Mouse (Mus musculus) mouse trophoblast stem cell (cell line): ENCODE data around the gene Lasp1.

Experiments used
- in situ Hi-C, 2 experiments: fragments of 300-500 bp; cut with MseI, MboI; formaldehyde crosslinking; loops; 2 replicates in 1 of 2; 3 replicates in 1 of 2; pipeline ENCODE4 v1.15.1; 2025

Gene Lasp1

DNA sequence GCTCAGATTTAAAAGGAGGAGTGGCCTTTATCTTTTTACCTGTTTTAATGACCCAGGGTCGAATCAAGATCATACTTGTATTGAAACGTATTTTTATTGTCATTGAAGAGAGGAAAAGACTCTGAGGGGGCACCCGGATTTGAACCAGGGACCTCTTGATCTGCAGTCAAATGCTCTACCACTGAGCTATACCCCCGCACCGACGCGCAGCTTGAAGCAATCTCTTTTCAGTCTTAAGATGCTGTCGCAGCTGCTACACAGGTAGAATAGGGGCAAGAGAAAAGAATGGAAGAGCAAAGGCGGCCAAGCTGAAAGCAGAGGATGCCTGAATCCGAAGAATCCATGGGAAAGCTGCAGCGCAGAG is at the start of gene Lasp1:
Gene Lasp1, plus strand, starts transcription at position 219 of the 364 bp plus-strand sequence.
- in situ Hi-C loops = loop anchor here in 1 of 2 experiments (10.0 kb wide), 1 partner anchor 76 kb away; no protein-coding TSS in a partner anchor

DNA sequence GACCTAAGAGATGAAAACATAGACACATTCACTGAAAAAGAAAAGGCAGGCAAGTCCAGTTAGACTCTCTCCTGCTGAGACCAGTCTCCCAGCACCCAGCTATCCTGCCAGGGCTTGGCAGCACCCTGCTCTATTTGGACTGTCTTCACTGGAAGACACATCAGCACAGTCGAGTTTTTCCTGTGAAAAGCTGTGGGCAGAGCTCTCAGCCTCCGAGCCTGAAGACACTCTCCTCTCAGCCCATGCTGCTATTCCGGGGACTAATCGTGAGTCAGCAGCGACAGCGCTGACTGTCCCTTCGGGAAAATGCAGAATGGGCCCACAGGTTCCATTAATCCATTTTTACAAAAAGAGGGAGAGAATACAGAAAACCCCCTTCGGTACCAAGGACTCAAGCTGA is 45.5 kb upstream of the Lasp1 start:
- in situ Hi-C loops = no loop called here

DNA sequence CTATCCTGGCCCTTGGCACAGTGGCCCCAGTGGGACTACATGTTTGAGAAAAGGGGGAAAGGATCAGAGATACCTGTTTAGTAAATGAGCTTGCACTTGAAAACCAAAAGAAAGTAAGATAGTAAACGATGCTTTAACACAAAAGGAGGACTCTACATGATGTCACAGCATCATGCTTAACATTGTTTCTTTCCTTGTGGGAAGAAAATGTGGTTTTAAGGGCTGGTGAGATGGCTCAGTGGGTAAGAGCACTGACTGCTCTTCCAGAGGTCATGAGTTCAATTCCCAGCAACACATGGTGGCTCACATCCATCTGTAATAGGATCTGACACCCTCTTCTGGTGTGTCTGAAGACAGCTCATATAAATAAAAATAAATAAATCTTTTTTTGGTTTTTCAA is 40.7 kb upstream of the Lasp1 start:
- in situ Hi-C loops = no loop called here

DNA sequence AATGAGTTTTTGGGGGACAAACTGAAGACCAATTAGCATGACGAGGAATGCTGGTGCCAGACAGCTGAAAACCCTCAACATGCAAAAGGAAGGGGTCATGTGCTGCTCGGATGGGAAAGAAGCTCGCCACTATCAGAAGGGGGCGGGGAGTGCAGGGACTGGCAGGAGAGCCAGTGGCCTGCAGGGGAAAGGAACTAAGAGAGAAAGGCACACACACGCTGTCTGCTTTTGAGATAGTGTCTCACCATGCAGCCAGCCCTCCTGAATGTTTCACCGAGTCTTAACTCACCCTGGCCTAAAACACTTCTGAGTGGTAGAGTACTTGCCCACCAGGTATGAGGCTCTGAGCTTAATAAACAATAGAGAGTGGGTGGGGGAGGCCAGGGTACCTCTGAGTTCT is 39.9 kb upstream of the Lasp1 start:
- in situ Hi-C loops = no loop called here

DNA sequence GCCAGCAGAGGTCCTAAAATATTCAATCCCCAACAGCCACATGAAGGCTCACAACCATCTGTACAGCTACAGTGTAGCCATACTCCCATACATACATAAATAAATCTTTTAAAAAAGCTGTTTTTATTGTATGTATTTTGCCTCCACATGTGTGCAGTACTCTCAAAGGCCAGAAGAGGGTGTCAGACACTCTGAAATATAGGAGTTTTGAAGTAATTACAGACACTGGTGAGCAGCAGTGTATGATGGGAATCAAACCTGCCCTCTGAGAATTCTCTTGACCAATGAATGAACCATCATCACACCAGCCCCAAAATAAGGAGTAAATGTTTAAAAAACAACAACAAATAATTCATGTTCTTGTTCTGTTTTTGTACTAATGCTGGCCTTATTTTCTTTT is 37.2 kb upstream of the Lasp1 start:
- in situ Hi-C loops = no loop called here

DNA sequence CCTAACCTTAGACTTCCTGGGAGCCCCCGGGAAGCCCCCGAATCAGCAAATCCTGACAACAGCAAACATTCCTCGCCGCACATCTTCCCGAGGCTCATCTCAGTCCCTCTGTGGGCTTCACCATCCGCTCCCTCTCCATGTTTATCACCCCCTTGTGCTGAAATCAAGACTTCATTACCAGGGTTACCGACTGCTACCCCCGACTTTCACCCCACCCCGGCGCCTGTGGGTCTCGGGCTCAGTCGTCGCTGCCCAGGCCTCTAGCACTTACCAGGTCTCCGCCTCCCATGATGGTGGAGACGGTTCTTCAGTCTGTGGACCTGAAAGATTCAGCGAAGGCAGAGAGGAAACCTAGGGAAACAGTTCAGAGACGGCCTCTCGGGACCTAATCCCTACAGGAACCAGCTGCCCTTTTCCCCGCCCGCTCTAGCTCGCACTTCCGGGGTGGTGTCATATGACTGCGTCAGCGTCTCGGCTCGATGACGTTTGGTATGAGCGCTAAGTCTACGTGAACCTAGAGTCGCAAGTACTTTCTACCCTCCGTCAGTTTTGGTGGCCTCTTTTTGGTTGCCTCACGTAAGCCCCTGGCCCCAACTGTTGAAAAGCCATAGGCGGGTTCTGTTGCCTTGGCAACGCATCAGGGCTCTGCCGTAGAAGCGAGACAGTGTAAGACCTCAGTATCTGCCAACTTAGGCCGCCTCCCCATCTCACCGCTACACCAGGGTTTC is 32.5 kb upstream of the Lasp1 start, which contains the start of gene Cwc25:
Gene Cwc25, minus strand, starts transcription at position 403 of the 728 bp plus-strand sequence.
- in situ Hi-C loops = no loop called here

DNA sequence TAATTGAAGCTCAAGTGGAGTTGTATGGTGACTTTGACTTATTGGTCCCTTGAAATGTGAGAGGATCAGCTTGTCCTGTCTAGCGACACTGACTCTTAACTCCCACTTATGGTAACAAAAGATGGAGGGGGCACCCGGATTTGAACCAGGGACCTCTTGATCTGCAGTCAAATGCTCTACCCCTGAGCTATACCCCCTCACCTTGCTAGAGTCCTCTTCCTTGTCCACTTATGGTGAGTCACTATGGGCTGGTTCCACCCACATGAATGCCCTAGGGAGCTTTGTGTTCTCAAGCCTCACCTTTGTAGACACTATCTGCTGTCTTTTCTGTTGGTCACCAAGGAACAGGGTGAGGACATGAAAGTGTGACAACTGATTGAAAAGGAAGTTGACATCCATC is 29.1 kb upstream of the Lasp1 start:
- in situ Hi-C loops = no loop called here

DNA sequence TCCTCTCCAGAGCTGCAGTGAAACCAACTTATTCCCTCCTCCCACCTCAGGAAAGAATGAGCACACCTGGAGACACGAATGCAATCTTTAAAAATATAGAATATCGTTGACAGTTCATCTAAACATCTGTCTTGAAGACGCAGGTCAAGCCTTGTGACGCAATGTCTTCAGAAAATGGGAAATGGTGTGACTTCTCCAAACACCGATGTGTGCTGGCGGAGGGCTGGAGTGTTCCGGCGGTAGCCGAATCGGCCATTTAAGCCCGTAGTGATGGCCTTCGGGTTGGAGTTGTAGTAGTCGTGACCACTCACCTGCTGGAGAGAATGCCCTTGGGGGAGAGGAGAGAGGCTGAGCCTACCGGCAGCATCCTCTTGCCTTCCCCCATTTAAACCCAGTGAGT is 27.4 kb upstream of the Lasp1 start:
- in situ Hi-C loops = no loop called here

DNA sequence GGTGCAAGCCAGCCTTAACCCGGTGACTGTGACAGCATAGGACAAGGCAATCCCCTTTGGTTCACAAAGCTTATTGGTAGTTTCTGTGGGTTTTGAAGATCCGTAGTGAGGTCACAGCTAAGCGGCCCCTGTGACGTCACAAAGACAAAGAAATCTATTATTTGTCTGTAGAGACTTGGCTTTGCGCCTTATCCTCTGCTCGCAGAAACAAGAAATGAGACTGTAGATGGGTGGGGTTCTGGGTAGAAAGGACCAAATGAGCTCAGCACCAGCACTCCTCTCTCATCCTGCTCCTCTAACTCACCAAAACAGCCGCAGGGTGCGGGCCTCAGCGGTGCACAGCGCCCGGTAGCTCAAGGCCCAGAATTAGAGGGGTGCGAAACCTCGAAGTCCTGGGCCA is 23.6 kb upstream of the Lasp1 start:
- in situ Hi-C loops = no loop called here

DNA sequence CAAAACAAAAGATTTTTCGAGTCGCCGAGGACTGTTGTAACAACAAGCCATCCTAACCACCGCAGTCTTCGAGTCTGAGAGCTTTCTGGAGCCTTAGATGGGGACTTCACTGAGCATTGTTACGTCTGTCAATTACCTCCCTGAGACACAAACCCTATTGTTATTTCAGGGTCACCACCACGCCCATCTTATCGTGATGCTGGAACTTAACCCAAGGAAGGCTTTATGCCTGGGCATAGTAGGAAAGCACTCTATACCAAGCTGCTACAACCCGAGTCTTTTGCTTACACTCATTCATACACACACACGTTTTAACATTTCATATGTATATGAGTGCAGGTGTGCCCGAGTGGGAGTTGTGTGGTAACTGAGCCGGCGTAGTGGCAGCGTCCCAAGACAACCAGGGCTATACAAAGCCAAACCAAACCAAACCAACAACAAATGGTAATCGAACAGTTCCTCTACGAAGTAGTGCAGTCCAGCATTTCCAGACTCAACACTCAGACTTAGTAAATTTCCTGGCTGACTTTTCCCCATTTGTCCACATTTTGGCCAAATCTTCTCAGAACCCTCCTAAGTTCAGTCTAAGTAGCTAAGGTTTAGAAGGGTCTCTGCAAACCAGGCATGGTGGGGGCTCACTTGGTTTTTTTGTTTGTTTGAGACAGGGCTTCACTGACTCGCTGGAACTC is 22.8 kb upstream of the Lasp1 start, which contains the start of gene 1700001P01Rik:
Gene 1700001P01Rik, minus strand, starts transcription at position 111 of the 689 bp plus-strand sequence.
- in situ Hi-C loops = no loop called here

DNA sequence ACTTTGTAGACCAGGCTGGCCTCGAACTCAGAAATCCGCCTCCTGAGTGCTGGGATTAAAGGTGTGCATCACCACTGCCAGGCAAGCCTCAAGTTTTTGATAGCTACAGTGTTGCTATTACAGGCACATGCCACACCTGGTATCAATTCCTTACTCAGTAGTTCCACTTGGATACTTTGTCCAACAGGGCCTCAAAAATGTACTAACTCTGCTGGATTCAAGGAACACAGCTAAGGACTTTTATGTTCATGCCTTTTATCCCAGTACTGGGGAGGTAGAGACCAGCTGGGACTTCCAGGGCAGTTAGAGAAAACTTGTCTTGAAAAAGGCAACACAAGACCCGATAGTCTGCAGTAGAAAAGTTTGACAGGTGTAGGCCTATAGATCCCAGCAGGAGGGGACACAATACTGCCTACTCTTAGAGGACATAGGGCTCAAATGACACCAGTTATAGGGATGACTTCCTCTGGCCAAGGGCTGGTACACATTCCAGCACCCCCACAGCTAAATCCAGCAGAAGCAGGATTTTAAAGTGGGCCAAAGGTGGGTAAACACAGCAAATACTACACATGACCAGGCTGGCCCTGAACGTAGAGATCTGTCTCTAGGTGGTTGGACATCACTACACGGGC is 22.2 kb upstream of the Lasp1 start:
- in situ Hi-C loops = no loop called here

DNA sequence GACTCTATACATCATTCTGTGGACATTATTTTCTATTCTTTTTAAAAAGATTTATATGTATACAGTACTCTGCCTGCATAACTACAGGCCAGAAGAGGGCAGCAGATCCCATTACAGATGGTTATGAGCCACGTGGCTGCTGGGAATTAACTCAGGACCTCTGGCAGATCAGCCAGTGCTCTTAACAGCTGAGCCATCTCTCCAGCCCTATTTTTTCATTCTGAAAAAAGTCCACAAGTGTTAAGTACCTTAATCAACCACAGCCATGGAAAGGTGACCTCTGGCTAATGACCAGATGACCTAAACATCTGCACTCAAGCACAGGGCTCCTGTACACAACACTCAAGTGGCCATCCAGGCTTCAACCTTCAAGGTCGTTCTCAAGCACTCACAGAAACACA is 21.7 kb upstream of the Lasp1 start:
- in situ Hi-C loops = no loop called here

DNA sequence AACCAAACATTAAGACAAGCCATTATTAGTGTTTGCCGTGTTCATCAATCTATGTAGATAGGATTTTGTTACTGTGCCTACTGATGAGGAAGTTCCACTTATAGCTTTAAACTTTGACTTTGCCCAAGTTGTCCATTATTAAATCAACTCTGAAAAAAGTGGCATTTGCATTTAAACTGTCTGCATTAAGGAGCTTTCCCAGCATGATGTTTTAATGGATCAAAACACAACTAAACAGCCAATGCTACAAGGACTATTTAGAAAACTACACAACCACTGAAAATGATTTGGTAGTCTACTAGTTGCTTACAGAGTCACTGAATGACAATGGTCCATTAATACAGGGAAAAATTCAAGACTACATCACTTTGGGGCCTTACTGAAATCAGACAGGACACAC is 19.9 kb upstream of the Lasp1 start:
- in situ Hi-C loops = no loop called here

DNA sequence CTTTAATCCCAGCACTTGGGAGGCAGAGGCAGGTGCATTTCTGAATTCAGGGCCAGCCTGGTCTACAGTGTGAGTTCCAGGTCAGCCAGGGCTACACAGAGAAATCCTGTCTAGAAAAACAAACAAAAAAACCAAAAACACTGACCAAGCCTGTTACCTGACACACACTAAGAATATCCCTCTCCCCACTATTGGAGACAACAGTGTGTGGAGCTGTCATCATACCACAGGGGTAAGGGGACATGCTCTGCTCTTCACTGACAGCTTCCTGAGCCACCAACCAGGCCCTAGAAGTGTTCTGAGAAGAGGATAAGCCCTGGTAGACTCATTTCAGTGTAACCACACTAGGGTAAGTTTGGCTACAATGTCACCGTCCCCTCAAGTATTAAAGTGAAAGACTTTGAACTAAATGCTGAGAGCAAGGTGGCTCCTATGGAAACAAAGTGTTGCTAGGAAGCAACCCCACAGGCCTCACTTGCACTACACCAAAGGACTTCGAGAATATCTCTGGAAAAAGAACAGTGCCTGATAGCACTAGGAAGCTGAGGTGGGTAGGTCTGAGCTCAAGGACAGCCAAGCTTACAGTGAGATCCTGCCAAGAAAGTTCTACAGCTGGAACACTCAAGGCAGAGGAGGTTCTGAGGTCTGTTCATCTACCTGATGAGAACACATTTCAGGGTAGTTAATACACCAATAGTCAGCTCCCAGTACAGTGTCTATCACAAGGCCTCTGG is 18.7 kb upstream of the Lasp1 start:
- in situ Hi-C loops = no loop called here

DNA sequence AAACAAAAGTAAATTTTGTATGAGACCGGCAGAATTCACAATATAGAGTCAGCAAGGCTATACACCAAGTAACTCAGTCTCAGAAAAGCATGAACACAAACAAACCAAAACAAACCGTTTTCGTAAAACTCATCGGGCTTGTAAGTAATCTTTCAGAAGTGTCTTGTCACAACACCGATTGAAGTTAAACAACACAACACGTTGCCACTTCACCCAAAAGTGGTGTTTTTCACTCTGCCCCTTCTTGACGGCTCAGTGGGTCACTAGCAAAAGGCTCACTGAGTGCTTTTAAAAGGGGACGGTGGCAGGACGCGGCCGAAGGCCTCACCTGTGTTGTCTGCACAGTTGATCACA is 17.3 kb upstream of the Lasp1 start:
- in situ Hi-C loops = no loop called here

DNA sequence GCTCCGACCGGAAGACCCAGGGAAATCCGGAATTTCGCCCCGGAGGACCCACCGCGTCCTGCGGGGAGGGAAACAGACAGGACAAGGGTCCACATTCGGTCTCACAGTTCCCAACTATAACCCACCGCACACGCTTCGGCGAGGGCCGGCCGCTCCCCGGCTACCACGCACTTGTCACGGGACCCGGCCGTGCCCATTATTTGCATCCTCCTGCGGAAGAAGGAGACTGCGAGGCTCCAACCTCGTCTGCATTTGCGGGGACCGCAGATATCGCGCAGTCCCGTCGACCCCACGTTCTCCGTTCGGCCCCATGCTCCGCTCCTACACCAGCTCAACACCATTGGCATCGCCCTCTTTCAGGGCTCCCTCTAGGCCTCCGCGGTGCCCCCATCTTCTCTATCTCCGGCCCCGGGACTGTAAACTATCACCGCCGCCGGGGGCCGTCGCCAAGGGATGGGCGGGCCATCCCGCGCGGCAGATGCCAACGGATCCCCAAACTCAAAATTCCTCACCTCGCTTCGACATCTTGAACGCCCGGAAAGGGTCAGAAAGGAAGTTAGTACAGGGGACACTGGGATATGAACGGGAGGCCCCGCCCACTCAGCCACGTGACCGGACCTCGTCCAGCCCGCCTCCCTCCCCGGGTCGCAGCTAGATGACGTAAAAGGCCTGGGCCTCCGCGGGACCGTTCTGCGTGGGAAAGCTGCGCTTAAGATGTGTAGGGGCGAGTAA is 16.8 kb upstream of the Lasp1 start, which contains the start of gene Rpl23:
Gene Rpl23, minus strand, starts transcription at position 606 of the 732 bp plus-strand sequence.
- in situ Hi-C loops = no loop called here

DNA sequence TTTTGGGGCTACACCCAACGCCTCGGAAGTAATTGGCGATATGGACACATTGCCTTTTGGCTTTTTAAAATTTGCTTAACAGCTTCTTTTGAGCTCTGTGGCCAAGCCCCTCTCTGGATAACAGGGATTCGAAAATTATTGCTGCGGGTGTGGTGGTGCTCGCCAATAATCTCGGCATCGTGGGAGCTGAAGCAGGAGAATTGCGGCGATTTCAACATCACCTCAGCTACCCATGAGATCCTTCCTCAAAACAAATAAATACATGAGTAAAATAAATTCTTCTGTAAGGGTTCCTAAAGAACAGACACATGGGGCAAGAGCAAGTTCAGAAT is 16.3 kb upstream of the Lasp1 start:
- in situ Hi-C loops = no loop called here

DNA sequence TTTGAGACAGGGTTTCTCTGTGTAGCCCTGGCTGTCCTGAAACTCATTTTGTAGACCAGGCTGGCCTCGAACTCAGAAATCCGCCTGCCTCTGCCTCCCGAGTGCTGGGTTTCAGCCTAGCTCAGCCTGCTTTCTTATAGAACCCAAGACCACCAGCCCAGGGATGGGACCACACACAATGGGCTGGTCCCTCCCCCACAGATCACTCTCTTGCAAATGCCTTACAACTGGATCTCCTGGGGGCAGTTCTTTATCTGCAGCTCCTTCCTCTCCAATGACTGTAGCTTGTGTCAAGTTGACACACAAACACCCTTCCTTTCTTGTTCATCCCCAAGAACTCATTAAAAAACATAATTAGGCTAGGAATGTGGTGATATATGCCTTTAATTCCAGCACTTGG is 10.8 kb upstream of the Lasp1 start:
- in situ Hi-C loops = no loop called here

DNA sequence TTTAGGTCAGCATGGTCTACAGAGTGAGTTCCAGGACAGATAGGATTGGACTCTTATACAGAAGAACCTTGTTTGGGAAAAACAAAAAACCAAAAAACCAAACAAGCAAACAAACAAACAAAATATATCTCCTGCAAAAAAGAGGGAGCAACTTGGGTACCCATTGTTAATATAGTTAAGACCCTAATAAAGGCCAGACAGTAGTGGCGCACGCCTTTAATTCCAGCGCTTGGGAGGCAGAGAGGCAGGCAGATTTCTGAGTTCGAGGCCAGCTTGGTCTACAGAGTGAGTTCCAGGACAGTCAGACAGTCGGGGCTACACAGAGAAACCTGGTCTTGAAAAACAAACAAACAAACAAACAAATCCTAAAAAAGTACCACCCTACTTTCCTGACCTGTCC is 9.1 kb upstream of the Lasp1 start:
- in situ Hi-C loops = loop anchor here (5.0 to 10.0 kb wide), 2 partner anchors 83 to 85 kb away; no protein-coding TSS in a partner anchor

DNA sequence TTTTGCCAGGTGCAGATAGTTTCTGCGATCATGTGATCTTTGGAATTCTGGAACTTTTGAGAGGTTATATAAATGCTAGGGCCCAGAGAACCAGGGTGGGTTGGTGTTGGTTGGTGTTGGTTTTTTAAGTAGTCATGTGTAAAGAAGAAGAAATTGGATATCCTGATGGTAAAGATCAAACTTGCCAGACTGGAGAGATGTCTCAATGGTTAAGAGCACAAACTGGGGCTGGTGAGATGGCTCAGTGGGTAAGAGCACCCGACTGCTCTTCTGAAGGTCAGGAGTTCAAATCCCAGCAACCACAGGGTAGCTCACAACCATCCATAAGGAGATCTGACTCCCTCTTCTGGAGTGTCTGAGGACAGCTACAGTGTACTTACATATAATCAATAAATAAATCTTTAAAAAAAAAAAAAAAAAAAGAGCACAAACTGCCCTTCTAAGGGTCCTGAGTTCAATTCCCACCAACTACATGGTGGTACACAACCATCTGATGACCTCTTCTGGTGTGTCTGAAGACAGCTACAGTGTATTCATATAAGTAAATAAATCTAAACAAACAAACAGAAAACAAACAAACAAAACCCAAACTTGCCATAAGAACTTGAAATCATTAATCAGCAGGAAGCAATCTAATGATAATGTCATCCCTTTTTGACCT is 7.9 kb upstream of the Lasp1 start:
- in situ Hi-C loops = loop anchor here (5.0 to 10.0 kb wide), 2 partner anchors 81 to 84 kb away; no protein-coding TSS in a partner anchor

DNA sequence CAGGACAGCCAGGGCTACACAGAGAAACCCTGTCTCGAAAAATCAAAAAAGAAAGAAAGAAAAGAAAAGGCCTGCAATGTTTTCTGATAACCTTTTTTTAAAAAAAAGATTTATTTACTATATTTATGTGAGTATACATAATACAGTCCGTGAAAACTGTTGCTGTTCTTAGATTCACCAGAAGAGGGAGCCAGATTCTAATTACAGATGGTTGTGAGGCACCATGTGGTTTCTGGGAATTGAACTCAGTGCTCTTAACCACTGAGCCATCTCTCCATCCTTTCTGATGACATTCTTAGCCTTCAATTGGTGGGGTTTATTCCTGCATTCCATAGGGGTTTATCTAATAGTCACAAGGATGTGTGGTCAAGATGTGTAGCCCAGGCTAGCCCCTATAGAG is 5.6 kb upstream of the Lasp1 start:
- in situ Hi-C loops = loop anchor here (5.0 to 10.0 kb wide), 2 partner anchors 79 to 82 kb away; no protein-coding TSS in a partner anchor
